Comparison of ENCODE assay signal across 23 mouse cellular contexts in the genomic region with DNA sequence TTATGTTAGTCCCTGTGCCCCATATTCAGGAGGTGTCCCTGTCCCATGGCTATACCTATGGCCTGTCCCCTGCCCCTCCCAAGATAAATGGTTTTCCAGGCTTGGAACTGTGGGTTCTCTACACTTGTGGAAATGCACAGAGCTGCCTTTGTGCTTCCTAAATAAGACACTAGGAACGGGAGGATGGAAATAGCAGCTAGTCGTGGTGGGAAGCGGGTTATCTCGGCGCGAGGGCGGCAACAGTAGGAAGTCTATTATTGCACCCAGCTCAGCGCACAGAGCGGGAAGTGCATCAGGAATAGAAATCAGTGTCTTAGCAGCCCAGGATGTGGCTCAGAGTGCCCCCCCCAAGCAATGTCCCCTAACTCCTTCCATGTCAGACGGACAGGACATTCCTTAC. TPM values are rescaled to one million over a fixed set of nuclear protein-coding genes. Genes with fewer than 3 reads are reported as not detected.
DNase-seq lines count a peak whose midpoint lies in the region; ATAC-seq and TF ChIP-seq lines count a peak whose summit lies in the region.
"Had no signal": no experiment of that assay in that cellular context is flagged by ENCODE, and none has a peak within 500 bp of the region (broad histone marks: within the 10 kb centered on the region; RNA-seq: fewer than 3 reads in every experiment).

No protein-coding gene starts in this region.

- TF ChIP-seq POLR2A in brain, embryonic 14.5 days (IDR thresholded peaks at IDR 0.05; ENCODE audit: borderline replicate concordance, extremely low read depth, insufficient read depth, insufficient read length, poor library complexity, severe bottlenecking) = no peak

- ATAC-seq in CD4-positive, CD25-positive, alpha-beta regulatory T cell, adult 4 months = no peak
- ATAC-seq: forebrain, embryonic 13.5 days; intestine, embryonic 15.5 days had no signal

- TF ChIP-seq CTCF in brain, embryonic 14.5 days (IDR thresholded peaks at IDR 0.05; ENCODE audit: borderline replicate concordance, extremely low read depth, insufficient read depth, insufficient read length) = no peak
- no peak; the same call in 1 of the 2 replicates for TF ChIP-seq CTCF in left cerebral cortex, adult 2 months (IDR thresholded peaks at IDR 0.05)

- intact Hi-C loops in left cerebral cortex, adult 2 months (cut with DNase I) = loop anchor here (1.0 to 5.0 kb wide), 2 partner anchors 26 to 109 kb away; no protein-coding TSS in a partner anchor

- peak overlapping the region; percentile 71 for H3K27ac ChIP-seq in left cerebral cortex, adult 2 months
- H3K27ac ChIP-seq: embryonic facial prominence, embryonic 12.5 days; forebrain, embryonic 13.5 days; gastrocnemius, adult 2 months; hindbrain, embryonic 14.5 days; intestine, embryonic 15.5 days; liver, embryonic 14.5 days; lung, embryonic 15.5 days; neural tube, embryonic 13.5 days had no signal

- peak; percentile 88 for DNase-seq in brain, adult 2 months (ENCODE audit: low read depth, low spot score)
- DNase-seq in brain, embryonic 14.5 days (ENCODE audit: low read depth) = peak; percentile 18
- DNase-seq in left cerebral cortex, adult 2 months (ENCODE audit: extremely low spot score in 1 of 2, low spot score in 2 of 2) = peak; percentile 53 to 61
- DNase-seq in right cerebral cortex, postnatal 14 days = peak; percentile 62
- DNase-seq in thymus, postnatal 25 days = no peak
- DNase-seq in thymus, postnatal 10 days (ENCODE audit: low spot score in 2 of 2) = no peak
- DNase-seq: adrenal gland, adult 2 months; cerebellum, adult 9-11 months; gastrocnemius, adult 2 months; kidney, postnatal 4 days; lung, postnatal 4 days; thymus, adult 18-20 months had no signal

- H3K4me3 ChIP-seq in left cerebral cortex, adult 2 months = no peak overlapping the region
- H3K4me3 ChIP-seq: embryonic facial prominence, embryonic 12.5 days; erythroblast, embryonic 14.5 days; forebrain, embryonic 13.5 days; gastrocnemius, adult 2 months; heart, embryonic 12.5 days; intestine, embryonic 15.5 days; lung, embryonic 15.5 days; neural tube, embryonic 13.5 days had no signal

RNA-seq across cellular contexts. Expression of a gene that starts 10.3 kb away (rescaled TPM):
- polyA plus RNA-seq in brain, embryonic 14.5 days (2012; rRNA removed) = 86.3 and 87.4 TPM in 2 replicates
- total RNA-seq in left cerebral cortex, adult 2 months (2021) = 100 to 1,000 TPM; 116 to 132 TPM
- 10 to 100 TPM; 18.5 to 34.9 TPM for polyA plus RNA-seq in CD4-positive, CD25-positive, alpha-beta regulatory T cell, adult 4 months (2017; shearing (Covaris generic))

RNA-seq across cellular contexts. Expression of a gene that starts 20.9 kb away (rescaled TPM):
- polyA plus RNA-seq in brain, embryonic 14.5 days (2012; rRNA removed) = 179 and 184 TPM in 2 replicates
- 100 to 1,000 TPM; 223 to 224 TPM for total RNA-seq in left cerebral cortex, adult 2 months (2021)
- under 1 TPM; 0.29 to 0.52 TPM for polyA plus RNA-seq in CD4-positive, CD25-positive, alpha-beta regulatory T cell, adult 4 months (2017; shearing (Covaris generic))
- total RNA-seq: granulocyte monocyte progenitor cell, adult 5-6 weeks had no signal

Comparison
In these comparisons a context has a peak if more than half of its experiments do, and no peak if none do; other contexts are left out.
1. DNase-seq: peak in brain, adult 2 months (single experiment), brain, embryonic 14.5 days (single experiment), left cerebral cortex, adult 2 months (2 of 2) and right cerebral cortex, postnatal 14 days (single experiment); none in thymus, postnatal 25 days (single experiment) and thymus, postnatal 10 days (0 of 2).
2. RNA of a gene that starts 20.9 kb away (polyA plus RNA-seq): 179 to 184 TPM in brain, embryonic 14.5 days; 0.29 to 0.52 TPM in CD4-positive, CD25-positive, alpha-beta regulatory T cell, adult 4 months; every median in the first group is over 100 times any median in the second.